Mouse (Mus musculus): ENCODE data around the gene Kcnk10.
"Not testable (repeated sequence)": the region's sequence is repeated elsewhere in the genome, so short reads cannot be mapped to it uniquely, and the experiment has no call there.

The Kcnk10 gene

DNA sequence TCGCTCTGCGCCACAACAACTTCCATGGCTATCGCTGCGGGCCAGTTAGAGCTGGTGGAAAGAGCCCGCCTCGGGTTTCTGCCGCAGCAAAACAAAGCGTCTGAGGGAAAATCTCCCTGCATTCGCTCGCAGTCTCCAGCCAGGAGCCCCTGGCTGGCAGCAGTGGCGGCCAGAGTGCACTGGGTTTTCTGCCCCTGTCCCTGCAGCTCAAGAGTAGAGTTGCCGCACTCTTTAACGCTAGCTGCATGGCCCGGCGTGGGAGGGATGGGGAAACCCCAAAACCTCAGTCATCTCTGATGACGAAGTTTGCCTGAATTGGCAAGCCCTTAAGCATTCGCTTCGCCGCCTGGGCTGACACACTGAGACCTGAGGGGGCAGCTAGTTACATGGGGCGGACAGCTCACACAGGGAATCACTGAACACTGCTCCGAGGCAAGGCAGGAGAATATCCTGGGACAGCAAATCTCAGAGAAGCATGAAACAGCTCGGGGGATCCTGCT, at the start of gene Kcnk10:
Gene Kcnk10, minus strand, starts transcription at position 450 of the 500 bp plus-strand sequence.
- DNase-seq (ENCODE audit: low read depth, low spot score), result peak; percentile 79

DNA sequence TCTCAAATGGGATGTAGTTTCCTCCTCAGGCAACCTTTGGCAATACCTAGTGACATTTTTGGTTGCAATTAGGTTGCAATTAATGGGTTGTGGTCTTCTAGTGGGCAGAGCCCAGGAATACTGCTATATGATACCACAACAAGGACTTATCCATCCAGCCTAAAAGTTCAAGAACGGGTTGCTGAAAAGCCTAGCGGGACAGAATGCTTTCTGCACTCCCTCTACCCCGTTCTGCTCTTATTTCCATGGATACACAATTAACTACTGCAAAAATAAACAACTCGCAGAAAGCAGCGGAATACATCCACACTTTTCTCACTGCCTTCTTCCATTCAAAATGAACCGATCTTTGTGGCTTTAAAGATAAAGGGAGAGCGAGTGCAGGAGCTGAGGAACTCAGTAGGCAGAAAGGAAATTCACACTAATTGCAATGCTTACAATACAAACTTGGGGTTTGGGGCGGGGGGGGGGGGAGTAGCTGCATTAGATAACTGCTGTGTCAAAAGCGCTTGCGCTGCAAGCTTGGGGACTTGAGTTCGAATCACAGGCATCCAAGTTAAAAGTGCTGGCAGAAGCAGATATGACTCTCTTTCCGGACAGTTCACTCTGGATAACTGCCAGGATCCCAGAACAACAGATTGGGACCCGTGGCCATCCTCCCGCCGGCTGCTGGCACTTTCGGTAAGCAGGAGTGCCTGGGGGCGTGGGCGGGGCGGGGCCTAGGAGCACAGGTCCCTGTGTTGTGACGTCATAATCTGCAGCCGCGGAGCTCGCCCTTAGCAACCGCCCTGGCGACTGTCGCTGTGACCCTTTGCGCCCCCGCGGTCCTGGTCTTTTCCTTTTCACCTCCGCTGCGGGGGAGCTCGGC, 49.5 kb upstream of the Kcnk10 start, which contains the start of gene Spata7:
Gene Spata7, plus strand, starts transcription at position 766 of the 868 bp plus-strand sequence.
- DNase-seq (ENCODE audit: low read depth, low spot score), result peak; percentile 92

DNA sequence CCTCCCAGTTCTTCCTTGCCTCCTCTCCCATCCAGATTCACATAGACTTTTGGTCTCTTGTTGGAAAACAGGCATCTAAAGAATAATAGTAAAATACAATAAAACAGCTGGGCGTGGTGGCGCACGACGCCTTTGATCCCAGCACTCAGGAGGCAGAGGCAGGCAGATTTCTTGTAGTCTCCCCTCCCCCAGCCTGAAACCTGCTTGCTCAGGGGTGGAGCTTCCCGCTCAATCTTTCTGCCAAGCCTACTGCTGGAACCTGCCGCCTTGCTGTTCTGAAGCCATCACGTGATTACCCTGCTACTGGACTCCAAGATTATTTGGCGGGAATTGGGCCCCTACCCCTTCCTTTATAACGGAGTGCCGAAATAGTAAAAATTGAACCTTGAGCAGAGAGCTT, 45.2 kb upstream of the Kcnk10 start:
- not testable (repeated sequence) for DNase-seq (ENCODE audit: low read depth, low spot score)

DNA sequence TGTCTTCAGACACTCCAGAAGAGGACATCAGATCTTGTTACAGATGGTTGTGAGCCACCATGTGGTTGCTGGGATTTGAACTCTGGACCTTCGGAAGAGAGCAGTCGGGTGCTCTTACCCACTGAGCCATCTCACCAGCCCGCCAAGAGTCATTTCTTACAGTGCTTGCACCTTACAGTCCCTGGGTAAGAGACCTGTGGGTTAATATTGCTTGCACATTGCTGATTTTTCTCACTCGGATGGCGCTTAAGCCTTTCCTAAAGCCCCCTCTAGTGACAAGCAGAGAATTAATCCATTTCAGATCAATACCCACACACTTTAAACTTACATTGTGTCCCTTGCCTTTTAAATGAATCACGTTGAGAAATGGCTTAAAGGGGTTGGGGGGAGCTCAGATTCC, 42.8 kb upstream of the Kcnk10 start:
- DNase-seq (ENCODE audit: low read depth, low spot score), result not testable (repeated sequence)

- DNase-seq (ENCODE audit: low read depth, low spot score), result peak; percentile 37
Measured at GRCm38 (mm10) chr12:98619496-98619895, 41.4 kb upstream of the Kcnk10 start.

DNA sequence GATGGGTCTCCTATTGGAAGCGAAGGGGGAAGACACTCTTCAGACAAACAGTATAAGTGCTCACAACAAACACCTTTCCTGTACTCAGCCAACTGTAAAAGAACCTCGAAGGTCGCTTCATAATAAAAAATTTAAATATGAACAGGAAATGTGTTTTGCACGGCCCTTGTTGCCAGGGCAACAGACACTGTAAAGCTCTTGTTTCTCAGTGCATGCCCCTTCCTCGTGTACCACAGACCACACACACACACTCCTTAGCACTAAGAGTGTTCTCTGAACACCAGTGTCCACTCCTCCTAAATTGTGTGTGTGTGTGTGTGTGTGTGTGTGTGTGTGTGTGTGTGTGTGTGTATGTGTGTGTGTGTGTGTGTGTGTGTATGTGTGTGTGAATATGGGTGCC, 37.6 kb upstream of the Kcnk10 start:
- DNase-seq (ENCODE audit: low read depth, low spot score), result no peak

DNA sequence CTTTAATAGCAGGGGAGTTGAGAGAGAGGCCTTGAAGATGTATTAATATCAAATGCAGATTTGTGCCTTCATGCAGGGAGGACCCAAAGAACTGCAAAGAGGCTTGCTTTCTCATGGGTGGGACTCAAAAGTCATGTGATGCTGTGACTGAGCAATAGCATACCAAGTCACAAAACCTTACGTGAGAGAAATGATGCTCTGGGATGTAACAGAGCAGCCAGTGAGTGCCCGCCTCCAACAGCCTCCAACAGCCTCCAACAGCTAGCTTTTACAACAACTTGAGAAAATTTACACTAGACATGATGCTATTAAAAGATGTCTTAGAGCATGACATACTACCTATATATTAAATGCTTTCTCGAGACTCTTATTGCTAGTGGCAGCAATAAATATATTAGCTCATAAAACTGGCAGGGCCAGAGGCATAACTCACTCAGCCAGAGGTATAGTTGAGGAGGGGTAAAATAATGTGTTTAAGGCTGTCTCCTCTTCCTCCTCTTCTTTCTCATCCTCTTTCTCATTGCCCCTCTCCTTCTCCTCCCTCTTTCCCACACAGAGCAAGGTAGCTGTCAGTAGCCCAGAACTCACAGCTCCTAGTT, 36.9 kb upstream of the Kcnk10 start:
- no peak for DNase-seq (ENCODE audit: low read depth, low spot score)

GRCm38 (mm10) chr12:98610341-98610740, 32.2 kb upstream of the Kcnk10 start:
- DNase-seq (ENCODE audit: low read depth, low spot score), result no peak

GRCm38 (mm10) chr12:98606595-98607290, 28.6 kb upstream of the Kcnk10 start:
- DNase-seq (ENCODE audit: low read depth, low spot score), result no peak

DNA sequence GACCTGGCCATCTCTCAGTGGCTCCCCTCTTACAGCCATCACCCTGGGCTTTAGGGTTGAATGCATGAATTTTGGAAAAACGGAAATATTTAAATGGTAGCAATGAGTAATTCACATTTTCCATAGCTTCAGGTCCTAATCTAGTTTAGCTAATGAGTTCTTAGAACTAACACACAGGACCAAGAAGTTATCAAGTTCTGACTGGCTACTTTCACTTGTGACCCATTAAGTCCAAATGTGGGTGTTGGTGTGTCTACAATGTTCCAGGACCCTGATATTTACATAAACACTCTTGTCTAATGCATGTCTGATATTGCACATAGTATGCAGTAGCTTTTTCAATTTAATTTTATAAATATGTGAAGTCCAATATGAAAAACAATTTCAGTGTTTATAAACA, 27.2 kb upstream of the Kcnk10 start:
- no peak for DNase-seq (ENCODE audit: low read depth, low spot score)

- no peak for DNase-seq (ENCODE audit: low read depth, low spot score)
Measured at GRCm38 (mm10) chr12:98602114-98602513, 24.0 kb upstream of the Kcnk10 start.

DNA sequence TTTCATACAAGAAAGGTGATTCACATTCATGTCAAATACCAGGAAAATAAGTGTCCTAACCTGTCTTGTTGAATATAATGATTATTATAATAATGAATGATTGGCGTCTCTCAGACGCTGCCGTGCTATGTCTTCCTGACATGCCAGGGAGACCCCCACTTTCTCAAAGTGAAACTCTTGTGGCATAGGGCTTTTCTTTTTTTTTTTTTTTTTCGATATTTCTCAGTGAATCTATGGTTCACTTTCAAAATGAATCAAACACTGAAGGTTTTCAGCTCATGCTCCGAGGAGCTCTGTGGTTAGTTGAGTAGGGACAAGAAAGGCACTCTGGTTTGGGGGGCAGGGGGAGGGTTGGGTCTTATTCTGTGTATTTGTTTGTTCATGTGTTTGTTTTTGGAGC, 22.8 kb upstream of the Kcnk10 start:
- DNase-seq (ENCODE audit: low read depth, low spot score), result no peak

DNA sequence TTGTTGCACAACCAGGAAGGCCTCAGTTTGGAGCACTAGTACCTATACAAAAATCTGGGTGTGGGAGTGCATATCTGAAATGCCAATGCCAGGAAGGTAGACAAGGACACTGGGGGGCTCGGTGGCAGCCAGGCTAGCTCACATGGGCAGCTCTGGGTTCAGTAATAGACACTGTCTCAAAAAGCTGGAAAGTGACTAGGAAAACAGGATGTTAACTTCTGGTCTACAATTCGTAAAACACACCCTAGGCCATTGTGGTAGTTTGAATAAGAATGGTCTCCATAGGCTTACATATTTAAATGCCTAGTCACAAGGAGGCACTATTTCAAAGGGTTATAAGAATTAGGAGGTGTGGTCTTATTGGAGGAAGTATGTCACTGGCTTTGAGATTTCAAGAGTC, 12.9 kb upstream of the Kcnk10 start:
- DNase-seq (ENCODE audit: low read depth, low spot score), result no peak

DNA sequence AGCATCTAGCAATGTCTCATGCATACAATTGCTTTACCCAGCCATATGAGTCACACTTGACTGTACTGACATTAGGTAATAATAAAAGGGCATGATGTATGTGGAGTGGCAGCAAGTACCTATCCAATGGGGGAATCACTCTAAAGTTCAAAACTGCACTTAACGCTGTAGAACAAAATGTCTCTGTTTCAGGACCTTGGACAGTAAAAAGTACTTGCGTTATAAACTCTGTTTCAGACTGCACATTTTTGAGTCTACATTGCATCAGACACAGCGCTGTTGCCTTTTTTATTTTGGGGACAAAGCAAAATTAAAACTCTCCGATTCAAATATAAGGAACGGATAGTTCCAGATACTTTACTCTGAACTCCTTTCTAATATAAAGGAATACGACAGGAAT, 10.5 kb upstream of the Kcnk10 start:
- DNase-seq (ENCODE audit: low read depth, low spot score), result peak; percentile 79

GRCm38 (mm10) chr12:98585302-98585701, 7.2 kb upstream of the Kcnk10 start:
- peak; percentile 8 for DNase-seq (ENCODE audit: low read depth, low spot score)

- no peak for DNase-seq (ENCODE audit: low read depth, low spot score)
Measured at GRCm38 (mm10) chr12:98575942-98576550, 2.1 kb downstream of the Kcnk10 start.

GRCm38 (mm10) chr12:98575195-98575887, 2.8 kb downstream of the Kcnk10 start:
- DNase-seq (ENCODE audit: low read depth, low spot score), result no peak

- DNase-seq (ENCODE audit: low read depth, low spot score), result no peak
Measured at GRCm38 (mm10) chr12:98574353-98575194, 3.5 kb downstream of the Kcnk10 start.

- no peak for DNase-seq (ENCODE audit: low read depth, low spot score)
Measured at GRCm38 (mm10) chr12:98573317-98574270, 4.5 kb downstream of the Kcnk10 start.
